Mouse (Mus musculus) cortical plate, adult 2 months (tissue): Measurements from ENCODE around the gene Dph7.

Source experiments
- CTCF ChIP-seq: fragments of 200-500 bp; IDR thresholded peaks from 2 replicates; pipeline ENCODE4 v1.5.1; 2011; ENCODE audit warnings: mild to moderate bottlenecking, control low read depth, low read length; ENCODE audit not compliant: insufficient read depth; ENCODE audit errors: extremely low read depth
- POLR2A ChIP-seq: fragments of 200-500 bp; IDR thresholded peaks from 2 replicates; pipeline ENCODE4 v1.6.1; 2011; ENCODE audit warnings: mild to moderate bottlenecking, low read length, control low read depth; ENCODE audit not compliant: insufficient read depth; ENCODE audit errors: extremely low read depth

- no peak for TF ChIP-seq POLR2A
- TF ChIP-seq CTCF, result no peak
Observed at GRCm38 (mm10) chr2:24942092-24942491, 20.1 kb upstream of the Dph7 start.
